Mouse (Mus musculus) liver, embryonic 12.5 days (tissue): ENCODE data around the gene Prdm16. TPM values are rescaled to one million over a fixed set of nuclear protein-coding genes. Genes with fewer than 3 reads are reported as not detected.

Experiments used
- ATAC-seq: fragments of 200-750 bp; cut with Nextera tagmentation; 2 replicates; pipeline ENCODE4 v1.8.0; 2017; ENCODE audit warnings: moderate number of reproducible peaks, mild to moderate bottlenecking, moderate library complexity
- H3K27ac ChIP-seq: fragments of 300-500 bp; sonication (generic); 2 replicates; pipeline ENCODE4 v1.5.1; 2016; ENCODE audit warnings: mild to moderate bottlenecking
- H3K27me3 ChIP-seq: fragments of 300-500 bp; sonication (generic); replicated peaks from 2 replicates; pipeline ENCODE4 v1.6.1; 2016; ENCODE audit warnings: mild to moderate bottlenecking, moderate library complexity
- H3K36me3 ChIP-seq: fragments of 300-500 bp; sonication (generic); 2 replicates; pipeline ENCODE4 v1.6.1; 2016; ENCODE audit warnings: mild to moderate bottlenecking, moderate library complexity
- H3K4me1 ChIP-seq: fragments of 300-500 bp; sonication (generic); 2 replicates; pipeline ENCODE4 v1.6.1; 2016
- H3K4me2 ChIP-seq: fragments of 300-500 bp; sonication (generic); 2 replicates; pipeline ENCODE4 v1.6.1; 2016; ENCODE audit warnings: mild to moderate bottlenecking, moderate library complexity
- H3K4me3 ChIP-seq: fragments of 300-500 bp; sonication (generic); 2 replicates; pipeline ENCODE4 v1.5.1; 2016; ENCODE audit warnings: mild to moderate bottlenecking, moderate library complexity
- H3K9ac ChIP-seq: fragments of 300-500 bp; sonication (generic); 2 replicates; pipeline ENCODE4 v1.6.1; 2016; ENCODE audit warnings: mild to moderate bottlenecking, moderate library complexity
- H3K9me3 ChIP-seq: fragments of 300-500 bp; sonication (generic); replicated peaks from 2 replicates; pipeline ENCODE4 v1.6.1; 2016; ENCODE audit warnings: mild to moderate bottlenecking, moderate library complexity
- WGBS: fragments of 180-500 bp; shearing (Covaris S2); methylation state at CpG from one replicate; pipeline ENCODE4 v1.1.7; 2016; ENCODE audit not compliant: insufficient replicate concordance; 5-methylcytosine and 5-hydroxymethylcytosine counted together
- polyA plus RNA-seq: library from polyadenylated mRNA; unstranded; fragments of >200 nt; fragmentation: Nextera tagmentation; extraction: Ambion mirVana; gene quantifications from 2 replicates; pipeline ENCODE4 v1.2.1, GENCODE M21; 2016

Gene Prdm16
- polyA plus RNA-seq, 1 experiment from 2014 or later, result 2.4 TPM

DNA sequence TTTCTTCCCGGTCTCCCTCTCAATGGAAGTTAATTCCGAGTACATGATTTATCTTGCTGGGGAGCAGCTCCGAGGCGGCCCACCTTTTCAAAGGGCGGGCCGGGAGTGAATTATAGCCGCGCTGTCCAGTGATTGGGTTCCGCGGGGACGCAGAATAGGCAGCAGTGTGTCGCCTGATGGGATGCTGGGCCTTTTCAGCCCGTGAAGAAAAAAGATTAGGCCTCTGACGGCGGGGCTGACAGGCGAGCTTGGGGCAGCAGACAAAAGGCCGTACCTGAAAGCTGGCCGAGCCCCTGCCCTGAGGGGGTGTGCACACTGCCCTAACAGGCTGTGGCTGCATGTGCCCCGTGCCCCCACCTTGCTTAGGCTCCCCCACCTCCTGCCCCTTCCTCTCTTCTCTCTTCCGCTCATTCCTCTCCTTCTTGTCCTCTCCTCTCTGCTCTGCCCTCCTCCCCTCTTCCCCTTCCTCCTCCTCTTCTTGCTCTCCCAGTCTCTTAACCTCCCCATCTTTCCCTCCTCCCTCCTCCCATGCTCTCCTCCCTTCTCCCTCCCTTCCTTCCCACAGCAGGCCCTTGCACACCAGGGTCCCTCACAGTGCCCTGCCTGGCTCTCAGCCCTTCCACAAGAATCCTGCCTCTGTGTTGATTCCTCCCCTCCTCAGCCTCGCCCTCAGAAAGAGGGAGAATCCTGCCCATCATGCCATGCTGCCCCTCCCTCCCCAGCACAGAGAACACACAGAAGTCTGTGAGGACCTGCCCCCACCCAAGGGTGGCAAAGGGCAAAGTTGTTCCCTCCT is 41.7 kb downstream of the Prdm16 start:
- no peak for ATAC-seq
- Histone ChIP-seq H3K4me3 (no peak overlapping the region), H3K27me3 (peaks cover 45% of the 10 kb centered on the region), H3K9ac (no peak overlapping the region), H3K36me3 (no peaks in the 10 kb centered on the region), H3K4me2 (no peak overlapping the region), H3K9me3 (no peaks in the 10 kb centered on the region), H3K4me1 (peaks cover 22% of the 10 kb centered on the region), H3K27ac (no peak overlapping the region)
- WGBS, result 39% methylated on average over 21 of the region's 21 CpGs

DNA sequence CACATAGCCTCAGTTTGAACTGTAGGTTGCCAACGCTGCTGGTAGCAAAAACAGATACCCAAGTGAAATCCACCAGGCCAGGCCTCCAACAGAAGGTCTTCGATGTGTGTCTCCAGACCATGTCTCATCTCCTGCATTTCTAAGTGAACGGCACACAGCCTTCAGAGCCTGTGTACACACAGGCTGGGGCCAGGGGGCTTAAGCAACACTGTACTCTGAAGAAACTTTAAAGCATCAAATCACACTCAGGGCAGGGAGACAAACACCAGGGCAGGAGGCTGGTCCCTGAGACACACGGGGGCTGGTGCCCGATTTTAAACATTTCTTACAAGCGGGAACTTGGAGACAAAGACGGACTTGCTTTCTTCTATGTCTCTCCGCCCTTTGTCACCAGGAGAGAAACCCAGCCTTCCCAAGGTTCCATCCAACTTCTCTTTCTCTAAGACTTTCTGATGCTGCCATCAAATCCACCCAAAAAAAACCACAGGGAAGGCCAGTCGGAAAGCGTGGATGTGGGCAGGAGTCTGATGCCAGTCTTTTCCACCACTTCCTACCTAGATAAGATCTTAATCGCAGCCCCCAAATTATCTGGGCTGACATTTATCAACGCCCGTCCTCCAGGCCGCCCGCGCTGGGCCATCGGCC is 42.4 kb downstream of the Prdm16 start:
- no peak for ATAC-seq
- Histone ChIP-seq H3K9ac (no peak overlapping the region), H3K27ac (no peak overlapping the region), H3K4me3 (no peak overlapping the region), H3K9me3 (no peaks in the 10 kb centered on the region), H3K4me2 (no peak overlapping the region), H3K36me3 (no peaks in the 10 kb centered on the region), H3K4me1 (peaks cover 22% of the 10 kb centered on the region), H3K27me3 (peaks cover 41% of the 10 kb centered on the region)
- 58% methylated on average over 17 of the region's 17 CpGs for WGBS

DNA sequence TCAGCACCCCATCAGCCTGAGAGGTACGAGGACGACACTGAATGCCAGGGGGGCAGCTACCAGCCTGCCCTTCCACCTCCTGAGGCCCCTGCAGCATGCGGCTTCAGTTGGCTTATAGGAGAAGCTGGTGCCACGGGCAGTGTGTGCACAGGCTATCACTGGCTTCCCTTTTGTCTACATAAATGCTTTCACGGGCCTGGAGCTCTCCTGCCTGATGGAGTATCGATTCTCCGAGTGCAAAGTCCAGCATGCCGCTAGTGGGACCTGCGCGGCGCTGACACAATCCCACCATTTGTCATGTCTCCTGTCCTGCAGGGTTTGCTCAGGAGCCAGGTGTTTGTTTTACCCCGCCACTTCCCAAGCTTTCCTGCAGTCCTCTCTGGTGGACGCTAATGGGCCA is 44.1 kb downstream of the Prdm16 start:
- Histone ChIP-seq H3K27me3 (peaks cover 32% of the 10 kb centered on the region), H3K27ac (peak overlapping the region; percentile 69), H3K9ac (no peak overlapping the region), H3K4me3 (no peak overlapping the region), H3K9me3 (no peaks in the 10 kb centered on the region), H3K4me2 (no peak overlapping the region), H3K4me1 (peaks cover 22% of the 10 kb centered on the region), H3K36me3 (no peaks in the 10 kb centered on the region)
- peak; percentile 56 for ATAC-seq
- WGBS, result 66% methylated on average over 13 of the region's 13 CpGs

DNA sequence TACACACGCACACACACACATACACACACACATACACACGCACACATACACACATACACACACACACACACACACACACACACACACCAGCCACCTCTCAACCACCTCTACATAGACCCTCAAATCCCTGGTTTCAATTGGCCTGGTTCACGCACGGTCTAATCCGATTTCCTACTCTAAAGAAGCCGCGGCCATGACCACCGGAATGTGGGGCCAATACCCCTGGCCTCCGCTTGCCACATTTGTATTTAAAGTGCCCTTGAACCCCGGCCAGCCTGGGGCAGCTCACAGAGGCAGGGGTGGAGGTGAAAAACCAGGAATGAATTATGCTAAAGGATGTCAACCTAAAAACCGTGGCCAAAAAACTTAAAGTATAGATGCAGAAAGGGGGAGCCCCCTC is 45.8 kb downstream of the Prdm16 start:
- Histone ChIP-seq H3K27me3 (peaks cover 32% of the 10 kb centered on the region), H3K4me3 (no peak overlapping the region), H3K27ac (no peak overlapping the region), H3K36me3 (no peaks in the 10 kb centered on the region), H3K4me1 (peaks cover 11% of the 10 kb centered on the region), H3K4me2 (no peak overlapping the region), H3K9ac (no peak overlapping the region), H3K9me3 (no peaks in the 10 kb centered on the region)
- no peak for ATAC-seq
- 76% methylated on average over 11 of the region's 11 CpGs for WGBS

DNA sequence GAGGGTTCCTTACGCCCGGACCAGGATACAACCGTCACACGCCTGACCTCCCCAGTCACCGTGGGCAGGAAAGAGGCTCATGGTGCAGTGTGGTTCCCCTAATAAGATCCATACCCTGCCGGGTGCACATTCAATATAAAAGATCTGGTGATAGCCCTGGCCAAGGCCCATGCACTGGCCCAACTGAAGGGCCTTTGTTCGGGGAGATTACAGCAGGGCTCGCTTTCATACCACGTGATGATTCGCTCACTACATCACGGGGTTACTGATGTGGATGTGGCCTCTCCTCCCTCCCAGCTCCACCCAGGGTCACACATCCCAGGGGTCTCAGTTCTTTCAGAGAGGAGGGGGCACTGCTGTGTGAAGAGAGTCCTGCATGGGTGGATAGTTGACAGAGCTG is 50.3 kb downstream of the Prdm16 start:
- Histone ChIP-seq H3K36me3 (no peaks in the 10 kb centered on the region), H3K27me3 (no peaks in the 10 kb centered on the region), H3K4me2 (no peak overlapping the region), H3K9ac (no peak overlapping the region), H3K4me1 (peaks cover 6% of the 10 kb centered on the region; the same call in 1 of the 2 replicates), H3K9me3 (no peaks in the 10 kb centered on the region), H3K4me3 (no peak overlapping the region), H3K27ac (no peak overlapping the region)
- no peak for ATAC-seq
- 78% methylated on average over 11 of the region's 11 CpGs for WGBS

DNA sequence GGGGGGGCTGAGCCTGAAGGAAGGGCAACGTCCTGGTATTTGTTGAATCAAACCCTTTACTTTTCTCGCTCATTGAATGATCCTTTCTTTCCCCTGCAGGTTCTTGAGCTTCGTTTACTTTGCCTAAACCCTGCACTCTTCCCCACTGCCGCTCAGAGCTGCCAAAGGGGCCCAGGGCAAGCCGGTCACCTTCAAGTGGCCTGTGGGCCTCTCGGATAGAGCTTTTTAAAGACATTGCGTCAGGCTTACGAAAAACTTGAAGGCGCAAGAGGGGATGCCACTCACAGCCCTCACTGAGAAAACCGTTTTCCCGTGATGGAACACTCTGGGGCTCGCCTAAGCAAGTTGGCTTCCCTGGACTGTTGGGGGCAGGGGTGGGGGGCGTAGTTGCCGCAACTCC is 50.9 kb downstream of the Prdm16 start:
- no peaks in the 10 kb centered on the region for H3K9me3 ChIP-seq
- no peak overlapping the region for H3K4me2 ChIP-seq
- H3K36me3 ChIP-seq, result no peaks in the 10 kb centered on the region
- H3K9ac ChIP-seq, result no peak overlapping the region
- H3K27me3 ChIP-seq, result no peaks in the 10 kb centered on the region
- peaks cover 6% of the 10 kb centered on the region; the same call in 1 of the 2 replicates for H3K4me1 ChIP-seq
- no peak for ATAC-seq
- 69% methylated on average over 14 of the region's 14 CpGs for WGBS
- no peak overlapping the region for H3K27ac ChIP-seq
- no peak overlapping the region for H3K4me3 ChIP-seq

DNA sequence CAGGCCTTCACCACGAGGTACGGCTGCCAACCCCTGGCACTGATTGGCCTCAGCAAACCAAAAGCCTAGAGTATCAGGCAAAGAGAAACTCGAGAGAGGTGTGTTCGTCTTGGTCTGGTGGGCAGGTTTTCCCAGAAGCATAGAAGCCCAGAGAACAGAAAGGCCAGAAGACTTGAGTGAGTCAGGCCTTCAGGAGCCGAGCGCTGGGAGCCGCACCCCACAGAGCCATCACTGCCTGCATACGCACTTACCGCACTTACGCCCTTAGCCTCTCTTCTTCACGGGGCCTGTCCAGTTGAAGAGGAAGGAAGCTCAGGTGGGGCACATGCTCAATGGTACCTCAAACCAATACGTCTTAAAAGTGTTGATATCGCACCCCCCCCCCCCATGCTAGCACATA is 53.0 kb downstream of the Prdm16 start:
- Histone ChIP-seq H3K9me3 (no peaks in the 10 kb centered on the region), H3K4me1 (peaks cover 8% of the 10 kb centered on the region), H3K36me3 (no peaks in the 10 kb centered on the region), H3K27ac (no peak overlapping the region), H3K9ac (no peak overlapping the region), H3K4me2 (no peak overlapping the region), H3K27me3 (no peaks in the 10 kb centered on the region), H3K4me3 (no peak overlapping the region)
- 77% methylated on average over 13 of the region's 13 CpGs for WGBS
- no peak for ATAC-seq

DNA sequence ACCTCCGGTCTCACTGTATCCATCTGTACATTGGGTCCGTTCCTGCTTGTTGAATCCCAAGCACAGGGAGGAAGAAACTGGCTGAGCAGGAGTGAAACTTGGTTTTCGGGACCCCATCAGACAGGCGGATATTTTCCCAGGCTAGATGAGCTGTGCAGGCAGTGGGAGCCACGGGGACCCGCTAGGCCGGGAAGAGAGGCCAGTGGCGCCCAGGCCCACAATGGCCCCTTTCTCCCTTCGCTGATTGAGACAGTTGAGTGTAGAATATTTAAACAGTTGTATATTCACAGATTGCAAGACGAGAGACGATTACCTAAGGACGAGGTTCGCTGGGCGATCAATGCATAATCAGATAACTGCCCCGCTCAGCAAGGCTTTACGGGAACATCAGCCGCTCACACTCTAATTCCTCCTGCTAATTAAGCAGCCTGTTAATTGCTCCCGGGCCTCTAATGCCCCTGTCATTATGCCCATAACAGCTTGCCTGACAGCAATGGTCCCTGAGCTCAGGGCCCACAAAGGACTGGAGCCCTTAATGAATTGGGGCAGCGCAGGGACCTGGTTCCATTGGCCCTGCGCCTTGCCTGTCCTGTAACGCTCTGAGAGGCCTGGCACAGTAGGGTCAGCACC is 54.0 kb downstream of the Prdm16 start:
- 75% methylated on average over 21 of the region's 21 CpGs for WGBS
- Histone ChIP-seq H3K27me3 (no peaks in the 10 kb centered on the region), H3K36me3 (no peaks in the 10 kb centered on the region), H3K4me1 (peaks cover 4% of the 10 kb centered on the region; the same call in 1 of the 2 replicates), H3K9me3 (no peaks in the 10 kb centered on the region), H3K4me2 (no peak overlapping the region), H3K27ac (no peak overlapping the region), H3K4me3 (no peak overlapping the region), H3K9ac (no peak overlapping the region)
- no peak for ATAC-seq

DNA sequence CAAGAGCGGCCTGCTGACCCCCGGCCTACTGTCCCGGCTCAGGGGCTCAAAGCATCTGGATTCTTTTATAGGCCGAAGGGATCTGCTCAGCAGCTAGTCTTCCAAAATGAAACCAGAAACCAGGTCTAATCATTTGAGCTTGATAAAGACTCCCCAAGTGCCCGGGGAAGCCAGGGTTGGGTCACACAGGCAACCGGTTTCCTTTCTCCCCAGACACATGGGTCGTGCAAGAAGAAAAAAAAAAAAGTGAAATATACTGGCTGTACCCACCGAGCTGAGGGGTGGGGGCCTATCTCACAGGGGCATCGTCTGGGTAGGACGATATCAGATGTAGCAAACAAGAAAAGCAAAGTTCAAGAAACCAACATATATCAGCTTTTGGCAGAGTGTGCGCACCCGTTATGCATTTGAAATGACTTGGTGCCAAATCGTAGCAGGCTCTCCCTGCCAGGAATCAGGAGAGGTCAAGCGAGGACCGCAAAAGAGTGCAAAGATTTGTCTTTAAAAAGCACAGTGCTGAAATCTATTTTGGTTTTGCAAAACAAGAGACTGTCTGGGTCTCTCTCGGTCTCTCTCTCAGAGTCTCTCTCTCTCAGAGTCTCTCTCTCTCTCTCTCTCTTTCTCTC is 55.3 kb downstream of the Prdm16 start:
- Histone ChIP-seq H3K36me3 (no peaks in the 10 kb centered on the region), H3K4me3 (no peak overlapping the region), H3K27ac (no peak overlapping the region), H3K9ac (no peak overlapping the region), H3K4me2 (no peak overlapping the region), H3K27me3 (no peaks in the 10 kb centered on the region), H3K4me1 (peaks cover 3% of the 10 kb centered on the region; the same call in 1 of the 2 replicates), H3K9me3 (no peaks in the 10 kb centered on the region)
- WGBS, result 67% methylated on average over 16 of the region's 16 CpGs
- no peak for ATAC-seq

DNA sequence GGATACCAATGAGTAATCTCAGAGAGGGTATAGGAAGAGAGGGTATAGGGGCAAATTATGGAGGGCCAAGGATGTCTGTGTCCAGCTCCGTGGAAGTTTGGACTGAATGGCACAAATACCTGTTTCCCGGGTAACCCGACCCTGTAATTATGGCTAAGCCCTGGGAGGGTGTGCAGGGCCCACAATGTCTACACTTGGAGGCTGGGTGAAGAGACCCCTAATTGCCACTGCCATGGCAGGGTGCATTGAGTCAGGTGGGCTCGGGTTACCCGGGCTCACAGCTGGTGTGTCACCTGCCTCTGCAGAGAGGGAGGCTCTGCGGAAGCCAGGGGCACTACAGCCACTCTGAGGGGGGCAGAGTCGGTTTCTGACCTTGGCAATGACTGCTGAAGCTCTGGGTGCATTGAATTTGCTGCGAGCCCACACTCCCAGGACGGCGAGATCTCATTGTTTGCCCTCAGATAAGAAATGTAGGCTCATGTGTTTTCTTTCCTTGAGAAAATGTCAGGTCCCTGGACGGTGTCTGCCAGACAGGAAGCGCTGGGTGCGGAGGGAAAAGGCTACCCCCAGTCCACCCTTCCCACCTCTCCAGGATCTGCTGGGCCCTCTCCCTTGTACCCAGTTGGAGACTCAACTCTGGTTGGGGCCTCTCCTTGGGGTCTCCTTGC is 62.3 kb downstream of the Prdm16 start:
- Histone ChIP-seq H3K36me3 (no peaks in the 10 kb centered on the region), H3K4me2 (no peak overlapping the region), H3K9ac (no peak overlapping the region), H3K27ac (no peak overlapping the region), H3K4me3 (no peak overlapping the region), H3K9me3 (no peaks in the 10 kb centered on the region), H3K4me1 (peaks cover 14% of the 10 kb centered on the region; the same call in 1 of the 2 replicates), H3K27me3 (no peaks in the 10 kb centered on the region)
- WGBS, result 67% methylated on average over 13 of the region's 13 CpGs
- ATAC-seq, result no peak

DNA sequence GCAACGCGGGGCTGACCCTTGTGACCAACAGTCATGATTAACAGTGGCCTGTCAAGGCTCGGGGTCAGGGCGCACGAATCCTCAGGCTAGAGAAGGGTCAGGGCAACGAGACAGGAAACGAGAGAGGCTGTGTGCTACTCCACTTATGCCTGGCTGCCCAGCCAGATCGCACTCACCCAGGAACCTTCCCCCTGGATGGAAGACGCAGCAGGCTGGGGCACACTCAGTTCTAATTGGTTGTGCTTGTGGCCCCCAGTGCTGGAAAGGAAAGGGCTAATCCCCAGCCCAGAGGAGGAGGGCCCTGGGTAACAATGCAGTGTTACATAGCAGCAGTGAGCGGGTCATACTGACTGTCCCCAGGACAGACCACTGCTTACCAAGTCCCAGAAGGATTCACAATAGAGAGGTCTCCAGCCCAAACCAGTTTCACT is 66.2 kb downstream of the Prdm16 start:
- H3K36me3 ChIP-seq, result no peaks in the 10 kb centered on the region
- H3K27me3 ChIP-seq, result no peaks in the 10 kb centered on the region
- no peak overlapping the region for H3K27ac ChIP-seq
- H3K4me1 ChIP-seq, result peaks cover 11% of the 10 kb centered on the region; the same call in 1 of the 2 replicates
- H3K4me3 ChIP-seq, result no peak overlapping the region
- 43% methylated on average over 10 of the region's 10 CpGs for WGBS
- H3K9ac ChIP-seq, result no peak overlapping the region
- no peaks in the 10 kb centered on the region for H3K9me3 ChIP-seq
- peak; percentile 40; the same call in 1 of the 2 replicates for ATAC-seq
- H3K4me2 ChIP-seq, result no peak overlapping the region
